Mouse (Mus musculus) adrenal gland (tissue): ENCODE measurements around the gene H2al1b.
"Not testable (repeated sequence)": the region's sequence is repeated elsewhere in the genome, so short reads cannot be mapped to it uniquely, and the experiment has no call there.

Experiments
- intact Hi-C: fragments of 180-260 bp; cut with DNase I; formaldehyde crosslinking; loops from one replicate; pipeline ENCODE4 v1.15.1; 2025
- long read RNA-seq, 2 experiments: library from polyadenylated mRNA; unstranded; transcript quantifications; one replicate each; pipeline ENCODE4 v2.0.0; 2020; ENCODE audit warnings: borderline replicate concordance in 1 of 2; ENCODE audit not compliant: insufficient replicate concordance in 1 of 2

The H2al1b gene
- long read RNA-seq, experiment 1: 0 reads
- long read RNA-seq, experiment 2: 0 reads

GRCm38 (mm10) chrX:11302132-11302531 lies at the start of gene H2al1b:
Gene H2al1b (plus strand): TSS chrX:11302432.
- intact Hi-C loops: not testable (repeated sequence)

GRCm38 (mm10) chrX:11254062-11254461 lies 48.2 kb upstream of the H2al1b start:
- intact Hi-C loops: no loop called here

- intact Hi-C loops: no loop called here
Observed at GRCm38 (mm10) chrX:11254521-11255207, 47.6 kb upstream of the H2al1b start.

- intact Hi-C loops: no loop called here
Observed at GRCm38 (mm10) chrX:11255564-11256360, 46.5 kb upstream of the H2al1b start.

GRCm38 (mm10) chrX:11264918-11265317 lies 37.3 kb upstream of the H2al1b start:
- intact Hi-C loops: no loop called here

- intact Hi-C loops: no loop called here
Observed at GRCm38 (mm10) chrX:11267791-11268190, 34.4 kb upstream of the H2al1b start.

- intact Hi-C loops: no loop called here
Observed at GRCm38 (mm10) chrX:11269074-11269473, 33.2 kb upstream of the H2al1b start.

GRCm38 (mm10) chrX:11273190-11273589 lies 29.0 kb upstream of the H2al1b start:
- intact Hi-C loops: no loop called here

- intact Hi-C loops: no loop called here
Observed at GRCm38 (mm10) chrX:11277083-11277482, 25.1 kb upstream of the H2al1b start.

GRCm38 (mm10) chrX:11280741-11281140 lies 21.5 kb upstream of the H2al1b start:
- intact Hi-C loops: no loop called here

GRCm38 (mm10) chrX:11288306-11288882 lies 13.8 kb upstream of the H2al1b start:
- intact Hi-C loops: no loop called here

- intact Hi-C loops: no loop called here
Observed at GRCm38 (mm10) chrX:11289244-11289643, 13.0 kb upstream of the H2al1b start.

- intact Hi-C loops: not testable (repeated sequence)
Observed at GRCm38 (mm10) chrX:11298957-11299356, 3.3 kb upstream of the H2al1b start, which contains the start of gene H2al1a. Gene H2al1a (plus strand): TSS chrX:11299257.

- intact Hi-C loops: not testable (repeated sequence)
Observed at GRCm38 (mm10) chrX:11305355-11305754, 3.1 kb downstream of the H2al1b start, which contains the start of gene H2al1c. Gene H2al1c (plus strand): TSS chrX:11305655.

GRCm38 (mm10) chrX:11308524-11308923 lies 6.3 kb downstream of the H2al1b start, which contains the start of gene H2al1d:
Gene H2al1d (plus strand): TSS chrX:11308824.
- intact Hi-C loops: not testable (repeated sequence)

GRCm38 (mm10) chrX:11311634-11312033 lies 9.4 kb downstream of the H2al1b start, which contains the start of gene H2al1e:
Gene H2al1e (plus strand): TSS chrX:11311934.
- intact Hi-C loops: not testable (repeated sequence)

GRCm38 (mm10) chrX:11314858-11315257 lies 12.6 kb downstream of the H2al1b start, which contains the start of gene H2al1f:
Gene H2al1f (plus strand): TSS chrX:11315158.
- intact Hi-C loops: not testable (repeated sequence)

GRCm38 (mm10) chrX:11317956-11318355 lies 15.7 kb downstream of the H2al1b start, which contains the start of gene H2al1g:
Gene H2al1g (plus strand): TSS chrX:11318256.
- intact Hi-C loops: not testable (repeated sequence)

GRCm38 (mm10) chrX:11321192-11321591 lies 19.0 kb downstream of the H2al1b start, which contains the start of gene H2al1h:
Gene H2al1h (plus strand): TSS chrX:11321492.
- intact Hi-C loops: not testable (repeated sequence)

GRCm38 (mm10) chrX:11324359-11324758 lies 22.1 kb downstream of the H2al1b start, which contains the start of gene H2al1i:
Gene H2al1i (plus strand): TSS chrX:11324659.
- intact Hi-C loops: not testable (repeated sequence)

- intact Hi-C loops: not testable (repeated sequence)
Observed at GRCm38 (mm10) chrX:11327522-11327921, 25.3 kb downstream of the H2al1b start, which contains the start of gene H2al1j. Gene H2al1j (plus strand): TSS chrX:11327822.
